Mouse (Mus musculus) spleen, adult 12 weeks (tissue): ENCODE results near the gene Lpin2.
A peak's percentile ranks its signal among the peaks of the same experiment; 100 is the strongest.

ENCODE experiments used
- DNase-seq: peaks from one replicate; pipeline ENCODE4 v3.0.0; 2022; ENCODE audit warnings: low spot score

Lpin2 gene

GRCm38 (mm10) chr17:71203998-71204808 lies 21.8 kb downstream of the Lpin2 start:
- DNase-seq: peak; percentile 41

GRCm38 (mm10) chr17:71204809-71205091 lies 22.4 kb downstream of the Lpin2 start:
- no peak for DNase-seq

- DNase-seq: no peak
Observed at GRCm38 (mm10) chr17:71206136-71206893, 24.0 kb downstream of the Lpin2 start.

- DNase-seq: no peak
Observed at GRCm38 (mm10) chr17:71207268-71207667, 24.9 kb downstream of the Lpin2 start.

- no peak for DNase-seq
Observed at GRCm38 (mm10) chr17:71208376-71208775, 26.0 kb downstream of the Lpin2 start.

GRCm38 (mm10) chr17:71208921-71209320 lies 26.6 kb downstream of the Lpin2 start:
- no peak for DNase-seq

- DNase-seq: no peak
Observed at GRCm38 (mm10) chr17:71209936-71210335, 27.6 kb downstream of the Lpin2 start.

GRCm38 (mm10) chr17:71211962-71212646 lies 29.7 kb downstream of the Lpin2 start:
- peak; percentile 14 for DNase-seq

GRCm38 (mm10) chr17:71213666-71214065 lies 31.3 kb downstream of the Lpin2 start:
- no peak for DNase-seq

- no peak for DNase-seq
Observed at GRCm38 (mm10) chr17:71214514-71215240, 32.3 kb downstream of the Lpin2 start.

GRCm38 (mm10) chr17:71215241-71215839 lies 33.0 kb downstream of the Lpin2 start:
- DNase-seq: no peak

- no peak for DNase-seq
Observed at GRCm38 (mm10) chr17:71216263-71216662, 33.9 kb downstream of the Lpin2 start.

- no peak for DNase-seq
Observed at GRCm38 (mm10) chr17:71217111-71217685, 34.8 kb downstream of the Lpin2 start.

GRCm38 (mm10) chr17:71221383-71221782 lies 39.0 kb downstream of the Lpin2 start:
- DNase-seq: no peak

GRCm38 (mm10) chr17:71223676-71224075 lies 41.3 kb downstream of the Lpin2 start:
- no peak for DNase-seq

- DNase-seq: no peak
Observed at GRCm38 (mm10) chr17:71224521-71224920, 42.2 kb downstream of the Lpin2 start.

- no peak for DNase-seq
Observed at GRCm38 (mm10) chr17:71225091-71225490, 42.7 kb downstream of the Lpin2 start.

- DNase-seq: no peak
Observed at GRCm38 (mm10) chr17:71227128-71227895, 45.0 kb downstream of the Lpin2 start.

- DNase-seq: no peak
Observed at GRCm38 (mm10) chr17:71228651-71229050, 46.3 kb downstream of the Lpin2 start.

GRCm38 (mm10) chr17:71230108-71230709 lies 47.8 kb downstream of the Lpin2 start:
- DNase-seq: no peak
